Mouse (Mus musculus) R1 (cell line): ENCODE data around the gene Trim40.
"Not testable (repeated sequence)": the region's sequence is repeated elsewhere in the genome, so short reads cannot be mapped to it uniquely, and the experiment has no call there.

ENCODE experiments used
- DNase-seq: peaks from one replicate; pipeline ENCODE4 v3.0.0-alpha.2; 2018; ENCODE audit warnings: low read depth, low spot score

Gene Trim40

GRCm38 (mm10) chr17:36893387-36893786 lies 3.5 kb upstream of the Trim40 start:
- no peak for DNase-seq

GRCm38 (mm10) chr17:36892362-36892761 lies 2.4 kb upstream of the Trim40 start:
- peak; percentile 71 for DNase-seq

- not testable (repeated sequence) for DNase-seq
Observed at GRCm38 (mm10) chr17:36891496-36891895, 1.6 kb upstream of the Trim40 start.

GRCm38 (mm10) chr17:36885132-36885790 lies 4.7 kb downstream of the Trim40 start:
- DNase-seq = no peak

GRCm38 (mm10) chr17:36883350-36883749 lies 6.6 kb downstream of the Trim40 start:
- DNase-seq = no peak

GRCm38 (mm10) chr17:36874636-36875035 lies 15.3 kb downstream of the Trim40 start:
- no peak for DNase-seq

- no peak for DNase-seq
Observed at GRCm38 (mm10) chr17:36869955-36870810, 19.7 kb downstream of the Trim40 start.

GRCm38 (mm10) chr17:36869284-36869954 lies 20.5 kb downstream of the Trim40 start, which contains the start of gene Trim10:
Trim10 (plus strand) TSS chr17:36869574.
- DNase-seq = no peak

- no peak for DNase-seq
Observed at GRCm38 (mm10) chr17:36868836-36869235, 21.1 kb downstream of the Trim40 start.

- DNase-seq = peak; percentile 48
Observed at GRCm38 (mm10) chr17:36866719-36867527, 23.0 kb downstream of the Trim40 start, which contains the start of gene Trim15. Trim15 (minus strand) TSS chr17:36867210.

GRCm38 (mm10) chr17:36861680-36862079 lies 28.2 kb downstream of the Trim40 start:
- DNase-seq = no peak

GRCm38 (mm10) chr17:36858181-36858580 lies 31.7 kb downstream of the Trim40 start:
- no peak for DNase-seq

GRCm38 (mm10) chr17:36856236-36856635 lies 33.7 kb downstream of the Trim40 start:
- DNase-seq = no peak

- no peak for DNase-seq
Observed at GRCm38 (mm10) chr17:36855484-36855883, 34.4 kb downstream of the Trim40 start.

- no peak for DNase-seq
Observed at GRCm38 (mm10) chr17:36851627-36852026, 38.3 kb downstream of the Trim40 start.

GRCm38 (mm10) chr17:36851200-36851599 lies 38.7 kb downstream of the Trim40 start:
- no peak for DNase-seq

- no peak for DNase-seq
Observed at GRCm38 (mm10) chr17:36849992-36850391, 39.9 kb downstream of the Trim40 start.

- DNase-seq = no peak
Observed at GRCm38 (mm10) chr17:36848911-36849310, 41.0 kb downstream of the Trim40 start.

GRCm38 (mm10) chr17:36844725-36845124 lies 45.2 kb downstream of the Trim40 start:
- DNase-seq = no peak

GRCm38 (mm10) chr17:36844286-36844719 lies 45.6 kb downstream of the Trim40 start:
- DNase-seq = peak; percentile 93

- peak; percentile 21 for DNase-seq
Observed at GRCm38 (mm10) chr17:36843696-36844095, 46.2 kb downstream of the Trim40 start.
